Mouse (Mus musculus): ENCODE results near the gene Fgfrl1.

Gene Fgfrl1

DNA sequence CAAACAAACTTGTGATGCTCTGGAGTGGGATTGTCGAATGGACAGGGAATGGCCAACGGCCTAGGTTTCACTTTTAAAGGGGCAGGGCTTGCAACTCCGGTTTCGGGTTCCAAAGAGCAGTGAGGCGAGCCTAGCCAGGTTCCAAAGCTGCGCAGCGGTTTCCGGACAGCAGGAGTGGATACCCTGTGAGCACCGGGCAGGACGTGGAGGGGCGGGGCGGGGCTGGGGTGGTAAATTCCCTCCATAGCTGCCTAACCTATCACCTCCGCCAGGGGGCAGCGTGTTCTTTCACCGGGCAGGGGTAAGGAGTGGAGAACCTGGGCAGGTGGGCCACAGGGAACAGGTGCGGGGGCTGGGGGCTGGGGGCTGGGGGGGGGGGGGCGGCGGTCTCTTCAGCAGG lies at the start of gene Fgfrl1:
Gene Fgfrl1 (plus strand): TSS at position 112 of the 400 bp plus-strand sequence.
- peak; percentile 33 to 53 for DNase-seq (ENCODE audit: low spot score in 2 of 2)

DNA sequence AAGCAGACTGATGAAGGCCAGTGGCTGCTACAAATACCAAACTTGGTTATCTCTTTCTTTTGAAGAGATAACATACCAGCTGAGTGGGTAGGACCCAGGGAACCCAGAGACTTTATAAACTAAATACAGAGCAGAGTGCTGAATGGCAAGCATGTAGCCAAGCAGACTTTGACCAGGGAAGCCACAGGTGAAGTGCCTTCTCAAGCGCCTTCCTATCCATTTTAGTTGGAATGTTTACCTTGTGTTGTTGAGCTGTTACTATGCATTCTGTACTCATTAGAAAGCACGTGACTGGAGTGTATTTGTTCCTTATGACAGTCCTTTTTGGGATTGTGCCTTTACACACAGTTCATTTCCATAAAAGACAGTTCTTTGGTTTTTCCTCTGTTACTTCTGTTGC lies 48.5 kb upstream of the Fgfrl1 start:
- DNase-seq (ENCODE audit: low spot score in 2 of 2): no peak

DNA sequence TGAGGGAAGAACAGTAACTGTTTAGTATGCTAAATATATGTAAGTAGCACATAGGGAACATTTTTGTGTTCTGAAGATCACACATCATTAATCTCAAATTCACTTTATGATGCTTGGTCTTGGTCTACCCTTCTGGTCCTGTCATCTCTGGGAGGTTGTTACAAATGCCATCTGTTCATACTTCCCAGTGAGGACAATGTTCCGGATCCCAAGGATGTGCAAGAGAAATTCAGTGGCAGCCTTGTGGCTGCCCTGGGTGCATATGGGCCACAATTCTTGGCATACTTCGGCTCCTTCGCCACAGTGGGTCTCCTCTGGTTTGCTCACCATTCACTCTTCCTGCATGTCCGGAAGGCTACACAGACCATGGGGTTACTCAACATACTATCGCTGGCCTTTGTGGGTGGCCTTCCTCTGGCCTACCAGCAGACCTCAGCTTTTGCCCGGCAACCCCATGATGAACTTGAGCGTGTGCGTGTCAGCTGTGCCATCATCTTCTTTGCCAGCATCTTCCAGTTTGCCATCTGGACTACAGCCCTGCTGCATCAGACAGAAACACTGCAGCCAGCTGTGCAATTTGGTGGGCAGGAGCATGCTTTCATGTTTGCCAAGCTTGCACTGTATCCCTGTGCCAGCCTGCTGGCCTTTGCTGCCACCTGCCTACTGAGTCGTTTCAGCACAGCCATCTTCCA lies 46.4 kb upstream of the Fgfrl1 start:
- DNase-seq (ENCODE audit: low spot score in 2 of 2): no peak

DNA sequence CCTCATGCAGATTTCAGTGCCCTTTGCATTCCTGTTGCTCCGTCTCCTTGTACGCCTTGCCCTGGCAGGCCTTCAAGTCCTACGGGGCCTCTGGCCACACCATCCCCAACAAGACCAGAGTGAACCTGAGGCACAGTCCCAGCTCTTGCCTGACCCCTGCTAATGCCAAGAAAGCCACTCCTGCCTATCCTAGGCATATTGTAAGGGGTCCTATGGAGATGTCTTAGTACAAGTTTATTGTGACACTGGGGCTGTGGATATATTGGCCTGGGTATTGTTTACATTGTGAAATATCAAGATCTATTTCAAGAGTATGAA lies 45.9 kb upstream of the Fgfrl1 start:
- DNase-seq (ENCODE audit: low spot score in 2 of 2): no peak

DNA sequence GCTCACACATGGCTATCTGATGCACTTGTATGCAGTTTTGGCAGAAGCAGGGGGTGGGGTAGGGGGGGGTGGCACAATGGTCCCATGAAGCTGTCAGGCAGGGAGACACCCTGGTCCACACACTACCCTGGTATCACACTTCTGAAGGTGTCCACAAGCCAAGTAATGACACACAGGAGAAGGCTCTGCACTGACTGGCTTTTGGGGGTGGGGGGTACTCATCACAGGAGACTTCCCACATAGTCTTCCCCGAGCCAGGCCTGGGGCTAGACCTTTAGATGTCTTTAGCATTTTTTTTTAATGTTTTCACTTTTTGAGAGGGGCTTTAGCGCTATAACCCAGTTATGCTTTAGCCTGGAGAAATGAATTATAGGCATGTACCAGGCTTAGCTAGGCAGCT lies 44.9 kb upstream of the Fgfrl1 start:
- no peak for DNase-seq (ENCODE audit: low spot score in 2 of 2)

DNA sequence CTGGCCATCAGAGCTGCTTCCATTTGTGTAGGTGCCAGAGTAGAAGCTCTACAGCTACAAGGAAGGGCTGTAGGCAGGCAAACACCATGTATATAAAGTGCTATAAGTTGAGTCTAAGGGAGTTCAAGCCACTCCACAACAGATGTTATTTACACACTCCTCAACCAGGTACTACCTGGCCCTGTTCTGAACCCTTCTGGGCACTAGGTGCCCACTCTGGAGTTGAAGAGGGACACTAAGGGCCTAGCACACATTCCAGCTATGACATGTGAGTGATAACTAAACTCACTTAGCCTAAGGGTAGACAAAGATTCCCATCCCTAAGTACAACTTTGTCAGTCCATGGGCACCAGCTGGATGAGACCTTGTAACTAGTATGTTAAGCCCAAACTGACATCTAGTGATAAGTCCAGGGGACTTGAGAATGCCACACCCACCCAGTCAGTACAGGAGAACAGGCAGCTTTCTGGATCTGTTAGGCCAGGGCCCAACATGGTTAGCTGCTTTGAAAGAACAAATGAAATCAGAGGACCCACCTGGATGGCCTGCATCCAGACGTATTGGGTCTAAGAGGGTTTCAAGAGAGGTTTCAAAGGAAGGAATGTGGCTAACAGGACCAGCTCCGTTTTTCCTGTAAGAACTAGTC lies 44.2 kb upstream of the Fgfrl1 start:
- DNase-seq (ENCODE audit: low spot score in 2 of 2): no peak

DNA sequence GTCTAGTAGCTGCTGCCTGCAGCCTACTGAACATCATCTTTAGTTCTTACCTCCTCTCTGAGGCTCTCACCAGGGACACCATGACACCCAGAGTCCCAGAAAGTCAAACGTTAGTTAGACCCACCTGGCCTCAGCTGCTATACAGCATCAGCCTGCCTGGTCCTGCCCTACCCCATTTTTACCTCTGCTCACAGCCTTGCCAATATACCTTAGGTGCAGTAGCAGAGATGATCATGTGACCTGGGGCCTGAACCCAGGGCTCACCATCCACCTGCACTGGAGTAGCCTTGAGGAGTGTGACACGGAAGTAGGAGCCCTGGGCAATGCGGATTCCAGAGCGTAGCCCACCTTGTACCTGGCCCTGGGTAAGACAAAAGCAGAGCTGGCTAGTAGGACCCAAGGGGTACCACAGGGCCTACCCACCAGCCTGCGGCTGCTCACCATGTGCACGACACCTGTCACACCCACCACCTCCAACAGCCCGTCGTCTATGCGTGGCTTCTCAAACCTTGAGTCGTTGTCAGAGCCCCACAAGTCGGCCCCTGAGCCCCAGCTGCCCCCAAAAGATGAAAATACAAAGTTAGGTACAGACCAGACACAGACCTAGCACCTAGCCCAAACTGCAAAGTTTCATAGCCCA lies 43.1 kb upstream of the Fgfrl1 start:
- no peak for DNase-seq (ENCODE audit: low spot score in 2 of 2)

DNA sequence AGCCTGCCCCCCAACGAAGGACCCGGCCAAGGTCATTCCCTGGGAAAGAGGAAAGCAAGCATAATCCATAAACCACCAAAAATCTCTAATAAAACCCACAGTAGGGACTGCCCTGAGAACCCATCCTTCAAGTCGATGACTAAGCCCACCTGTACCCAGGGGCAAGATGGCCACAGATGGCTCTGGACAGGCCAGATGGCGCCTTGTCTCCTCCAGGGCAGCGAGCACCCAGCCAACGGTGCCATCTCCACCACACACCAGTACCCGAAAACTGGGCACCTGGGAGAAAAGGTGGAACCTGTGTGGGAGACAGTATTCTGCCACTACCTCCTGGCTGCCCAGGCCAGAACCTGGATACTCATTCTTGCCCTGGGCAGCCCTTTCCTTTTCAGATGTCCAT lies 41.8 kb upstream of the Fgfrl1 start:
- no peak for DNase-seq (ENCODE audit: low spot score in 2 of 2)

DNA sequence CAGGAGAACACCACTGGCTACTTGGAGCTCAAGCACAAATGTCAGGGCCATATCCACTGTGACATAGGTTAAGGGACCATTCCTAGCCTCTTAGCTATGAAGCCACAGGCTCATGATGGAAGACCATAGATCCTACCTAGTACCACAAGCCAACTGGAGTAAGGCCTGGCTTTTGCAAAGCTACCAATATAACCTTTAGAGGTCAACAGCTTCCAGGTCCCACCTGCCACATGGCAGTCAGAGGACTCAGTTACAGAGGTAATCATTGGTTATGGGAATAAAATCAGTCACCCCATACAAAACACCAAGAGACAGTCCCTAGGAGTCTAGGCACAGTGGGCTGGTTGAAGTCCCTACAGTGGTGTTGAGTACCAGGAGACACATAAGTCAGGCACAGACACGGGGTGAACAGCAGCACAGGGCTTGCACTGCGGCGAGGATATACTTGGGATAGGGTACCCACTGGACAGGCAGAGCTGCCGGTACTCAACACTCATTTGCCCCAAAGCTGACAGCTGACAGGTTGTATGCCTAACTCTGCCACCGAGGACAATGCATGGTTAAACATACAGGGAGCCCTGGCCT lies 41.0 kb upstream of the Fgfrl1 start:
- DNase-seq (ENCODE audit: low spot score in 2 of 2): no peak

DNA sequence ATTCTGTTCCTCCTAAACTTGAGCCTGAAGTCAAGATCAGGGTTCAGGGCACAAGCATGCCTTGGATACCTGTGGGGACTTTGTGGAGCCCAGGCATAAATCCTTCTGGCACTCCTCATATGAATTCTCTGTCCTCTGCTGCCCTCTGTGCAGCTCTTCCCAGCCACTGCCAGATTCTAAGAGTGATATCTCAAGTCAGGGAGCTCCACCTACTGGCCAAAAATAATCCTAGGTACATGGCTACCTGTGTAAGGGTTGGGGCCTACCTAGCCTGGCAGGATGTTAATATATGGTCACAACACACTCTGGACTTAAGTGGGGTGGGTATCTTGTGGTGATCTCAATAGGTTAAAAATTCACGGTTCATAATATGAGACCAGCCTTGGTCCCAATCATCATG lies 40.4 kb upstream of the Fgfrl1 start:
- DNase-seq (ENCODE audit: low spot score in 2 of 2): peak in 1 of 2 experiments; percentile 39

DNA sequence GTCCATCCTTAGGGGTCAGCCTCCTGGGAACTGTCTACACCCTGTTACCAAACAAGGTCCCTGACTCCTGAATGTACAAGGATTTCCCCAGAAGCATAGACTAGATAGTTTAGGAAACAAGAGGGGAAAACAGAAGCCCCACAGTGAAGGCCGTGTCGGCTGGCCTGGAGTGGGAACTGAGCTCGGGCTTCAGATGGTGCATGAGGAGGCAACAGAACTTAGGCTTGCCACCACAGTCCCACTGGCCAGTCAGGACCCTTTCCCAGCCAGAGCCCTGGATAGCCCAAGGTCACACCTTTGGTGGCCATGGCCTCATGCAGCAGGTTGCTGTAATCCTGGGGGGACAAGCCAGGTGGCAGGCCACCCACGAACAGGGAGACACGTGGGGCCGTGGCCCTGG lies 38.8 kb upstream of the Fgfrl1 start:
- DNase-seq (ENCODE audit: low spot score in 2 of 2): no peak

DNA sequence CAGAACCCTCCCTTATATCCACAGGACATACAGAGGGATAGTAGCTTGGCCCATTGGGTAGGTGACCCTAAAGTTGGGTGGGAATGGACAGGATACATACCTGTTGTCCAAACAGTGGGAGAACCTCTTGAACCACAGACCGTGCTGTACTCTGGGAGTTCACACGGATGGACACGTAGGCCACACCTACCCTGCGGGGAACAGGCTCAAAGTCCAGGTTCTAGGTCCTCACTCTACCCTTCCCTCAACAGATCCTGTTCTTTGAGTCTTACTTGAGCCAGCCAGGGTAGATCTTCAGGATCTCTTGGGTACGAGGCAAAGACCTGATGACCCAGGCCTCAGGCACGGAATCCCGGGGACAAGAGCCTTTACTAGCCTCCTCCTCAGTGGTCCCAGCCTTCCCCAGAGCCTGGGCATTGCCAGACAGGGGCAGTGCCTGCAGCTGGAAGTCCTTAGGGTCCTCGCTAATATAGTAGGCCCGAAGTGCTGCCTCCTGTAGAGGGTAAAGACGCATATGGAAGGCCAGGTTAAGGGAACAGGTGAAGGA lies 37.7 kb upstream of the Fgfrl1 start:
- no peak for DNase-seq (ENCODE audit: low spot score in 2 of 2)

DNA sequence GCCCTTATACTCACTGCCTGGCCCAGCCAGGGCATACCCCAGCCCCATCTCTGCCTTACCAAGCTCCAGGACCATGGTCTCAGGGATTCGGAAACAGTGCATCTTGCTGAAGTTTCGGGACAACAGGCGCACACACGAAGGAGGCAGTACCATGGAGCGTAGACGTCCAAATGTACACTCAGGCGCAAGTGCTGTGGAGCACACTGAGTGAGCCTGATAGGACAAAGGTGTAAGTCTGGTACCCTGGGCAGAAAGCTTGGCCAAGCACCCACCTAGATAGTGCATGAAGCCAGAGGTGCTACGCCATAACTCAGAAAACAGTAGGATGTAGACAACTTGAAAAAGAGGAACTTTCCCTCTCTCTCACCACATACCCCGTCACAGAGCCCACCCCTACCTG lies 36.8 kb upstream of the Fgfrl1 start:
- DNase-seq (ENCODE audit: low spot score in 2 of 2): no peak

DNA sequence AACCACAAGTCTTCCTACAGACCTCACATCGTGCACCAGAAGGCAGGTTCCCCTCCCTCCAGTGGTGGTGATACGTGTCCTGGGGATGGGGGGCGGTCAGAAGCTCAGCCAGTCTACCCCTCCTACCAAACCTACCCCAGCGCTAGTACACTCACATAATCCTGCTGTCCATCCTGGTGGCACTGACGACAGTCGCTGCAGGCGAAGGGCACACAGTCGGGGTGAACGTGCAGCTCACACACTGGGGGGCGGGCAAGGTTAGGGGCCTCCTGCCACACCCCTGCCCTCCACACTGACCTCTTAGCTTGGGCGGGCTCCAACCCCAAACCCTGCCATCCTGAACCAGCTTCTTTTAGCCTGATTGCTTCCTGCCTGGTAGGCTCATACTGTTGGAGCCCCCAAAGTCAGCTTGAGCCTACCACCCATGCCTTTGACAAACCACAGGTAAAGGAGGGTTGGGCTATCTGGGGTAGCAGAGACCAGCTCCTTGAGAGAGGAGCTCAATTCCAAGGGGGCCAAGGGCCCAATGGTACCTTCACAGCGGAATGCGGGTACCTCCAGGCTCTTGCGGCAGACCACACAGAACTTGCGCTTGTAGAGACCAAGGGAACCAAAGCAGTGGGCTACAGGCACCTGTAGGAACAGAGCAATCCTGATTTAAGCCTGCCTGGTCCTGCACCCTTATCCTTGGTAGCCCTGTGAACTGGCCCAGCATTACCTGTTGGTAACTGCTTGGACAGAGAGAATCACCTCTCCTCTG lies 36.1 kb upstream of the Fgfrl1 start:
- DNase-seq (ENCODE audit: low spot score in 2 of 2): no peak

DNA sequence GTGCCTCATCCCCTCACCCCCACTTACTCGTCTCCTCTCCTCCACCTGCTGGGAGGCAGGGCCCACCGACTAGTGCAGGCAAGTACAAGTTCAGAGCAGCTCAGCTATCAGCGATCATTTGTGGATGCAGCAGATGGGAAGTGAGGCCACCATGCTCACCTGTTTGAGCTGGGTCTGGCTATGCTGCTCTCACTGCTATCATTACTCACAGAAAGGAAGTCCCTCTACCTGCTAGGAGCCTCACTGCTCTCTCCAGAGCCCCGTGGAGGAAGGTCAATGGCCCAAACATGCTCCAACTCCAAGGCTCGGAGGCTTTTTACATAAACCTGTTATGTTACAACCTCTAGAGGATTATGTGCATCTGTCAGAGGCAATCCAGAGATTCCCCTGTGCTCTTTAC lies 34.8 kb upstream of the Fgfrl1 start:
- DNase-seq (ENCODE audit: low spot score in 2 of 2): no peak

DNA sequence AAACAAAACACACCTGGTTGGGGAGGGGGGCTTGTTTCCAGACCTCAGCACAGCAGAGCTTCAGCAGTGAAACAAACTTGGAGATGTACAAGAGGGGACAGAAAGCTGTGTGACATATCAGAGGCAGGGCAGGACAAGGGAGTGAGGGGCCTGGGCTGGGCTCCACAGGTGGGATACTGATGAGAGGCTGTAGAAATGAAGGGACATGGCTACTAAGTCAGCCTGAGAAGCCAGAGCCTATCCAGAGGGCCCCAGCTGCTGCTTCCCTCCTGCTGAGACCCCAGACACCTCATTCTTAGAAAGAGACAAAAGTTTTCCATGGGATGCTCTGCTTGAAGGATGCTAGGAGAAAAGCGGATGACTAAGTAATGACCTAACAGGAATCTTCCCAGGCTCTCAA lies 33.6 kb upstream of the Fgfrl1 start:
- DNase-seq (ENCODE audit: low spot score in 2 of 2): no peak

DNA sequence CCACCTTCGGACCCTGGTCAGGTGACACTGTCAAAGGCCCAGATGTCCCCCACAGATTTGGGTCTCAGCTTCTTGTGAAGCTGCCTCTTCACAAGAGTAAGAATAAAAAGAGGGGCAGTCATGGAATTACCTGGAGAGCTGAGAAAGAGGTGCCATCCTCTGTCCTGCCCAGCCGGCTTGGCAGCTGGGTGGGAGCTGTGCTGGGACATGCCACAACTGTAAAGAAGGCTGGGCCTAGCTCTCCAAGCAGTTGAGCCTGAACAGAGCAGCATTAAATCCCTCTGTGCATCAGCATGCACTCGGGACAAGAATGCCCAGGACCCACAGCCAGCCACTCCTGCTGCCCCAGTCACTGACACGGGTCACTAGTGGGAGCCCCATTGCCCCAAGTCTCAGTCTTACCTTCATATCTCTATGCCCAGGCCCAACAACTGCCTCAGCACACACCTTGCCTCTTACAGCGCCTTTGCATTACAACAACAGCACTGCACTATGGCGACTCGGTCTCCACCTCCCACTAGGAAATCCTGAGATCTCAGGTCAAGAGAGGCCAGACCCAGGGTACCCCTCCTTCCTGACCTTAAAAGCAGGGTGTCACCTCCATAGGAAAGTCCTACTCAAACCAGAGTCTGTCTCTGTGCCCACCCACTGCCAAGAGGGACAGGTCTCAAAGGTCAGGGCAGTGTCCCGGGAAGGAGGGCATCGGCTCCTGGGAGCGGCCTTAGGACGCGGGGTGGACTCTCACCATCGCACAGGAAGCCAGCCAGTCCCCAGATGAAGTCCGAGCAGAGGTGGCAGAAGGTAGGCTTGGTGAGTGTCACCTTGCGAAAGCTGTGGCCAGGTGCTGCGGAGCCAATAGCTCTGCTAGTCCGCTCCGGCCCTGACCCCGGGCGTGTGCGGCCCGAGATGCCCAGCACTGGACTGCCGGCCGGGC lies 32.2 kb upstream of the Fgfrl1 start, which contains the start of gene Idua:
Gene Idua (plus strand): TSS at position 634 of the 934 bp plus-strand sequence.
- no peak for DNase-seq (ENCODE audit: low spot score in 2 of 2)

DNA sequence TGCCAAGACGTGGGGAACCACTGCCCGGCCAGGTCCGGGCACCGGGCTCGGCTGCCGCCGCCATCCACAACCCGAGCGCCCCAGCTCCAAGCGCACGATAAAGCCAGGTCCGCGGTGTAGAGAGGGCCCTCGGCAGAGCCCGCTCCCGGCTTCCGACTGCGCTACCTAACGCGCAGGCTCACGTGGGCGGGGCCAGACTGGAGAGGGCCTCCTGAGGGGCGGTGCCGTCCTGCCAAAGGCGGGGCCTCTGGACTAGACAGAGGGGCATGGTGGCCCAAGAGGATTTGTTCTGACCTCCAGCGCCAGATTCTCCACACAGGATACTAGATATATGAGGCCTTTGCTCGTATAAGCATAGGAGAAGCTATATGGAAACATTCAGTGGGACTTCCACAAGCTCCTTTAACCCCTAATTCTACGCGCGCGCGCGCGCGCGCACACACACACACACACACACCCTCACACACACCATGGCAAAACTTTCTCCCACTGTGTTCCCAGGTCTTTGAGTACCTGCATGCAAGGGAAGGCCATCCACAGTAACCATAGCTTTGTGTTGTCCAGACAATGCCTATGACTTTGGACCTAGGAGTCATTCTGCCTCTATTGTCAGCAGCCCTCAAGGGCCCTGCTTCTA lies 31.4 kb upstream of the Fgfrl1 start:
- peak; percentile 93 for DNase-seq (ENCODE audit: low spot score in 2 of 2)

DNA sequence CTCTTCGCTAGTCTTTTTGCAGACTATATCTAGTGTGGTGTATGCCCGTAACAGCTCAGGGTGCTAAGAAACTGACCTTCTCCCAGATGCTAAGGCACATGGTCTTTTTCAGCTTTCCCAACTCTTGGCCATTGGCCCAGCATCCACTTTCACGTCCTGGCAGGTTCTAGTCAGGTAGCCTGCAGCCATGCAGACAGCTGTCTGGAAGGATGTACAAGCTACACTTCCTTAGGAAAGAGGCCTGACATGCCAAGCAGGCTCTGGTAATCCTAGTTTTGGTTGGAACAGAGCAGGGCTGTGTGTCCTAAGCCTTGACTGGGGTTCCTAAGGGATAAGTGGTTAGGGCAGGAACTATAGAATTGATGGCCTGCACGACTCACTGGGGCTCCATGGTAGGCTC lies 29.4 kb upstream of the Fgfrl1 start:
- no peak for DNase-seq (ENCODE audit: low spot score in 2 of 2)

DNA sequence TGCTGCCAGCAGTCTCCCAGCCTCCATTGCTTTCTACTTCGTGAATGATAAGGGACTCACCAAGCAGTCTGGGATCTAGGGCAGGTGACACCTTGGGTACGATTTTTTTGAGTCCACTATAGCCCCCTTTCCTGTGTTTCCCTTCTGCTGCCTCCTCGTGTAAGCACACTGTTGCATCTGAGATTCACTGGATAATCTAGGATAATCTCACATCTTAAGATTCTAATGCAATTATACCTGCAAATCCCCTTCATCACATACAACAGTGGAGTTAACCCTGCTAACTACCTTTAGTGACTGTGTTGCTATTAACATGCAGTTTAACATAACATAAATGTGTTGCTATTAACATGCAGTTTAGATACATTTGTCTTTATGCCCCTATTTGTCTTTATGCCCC lies 27.1 kb upstream of the Fgfrl1 start:
- no peak for DNase-seq (ENCODE audit: low spot score in 2 of 2)

All from heart, adult 9 months (tissue).